ENCODE assay signal across 8 mouse cellular contexts in the genomic region with DNA sequence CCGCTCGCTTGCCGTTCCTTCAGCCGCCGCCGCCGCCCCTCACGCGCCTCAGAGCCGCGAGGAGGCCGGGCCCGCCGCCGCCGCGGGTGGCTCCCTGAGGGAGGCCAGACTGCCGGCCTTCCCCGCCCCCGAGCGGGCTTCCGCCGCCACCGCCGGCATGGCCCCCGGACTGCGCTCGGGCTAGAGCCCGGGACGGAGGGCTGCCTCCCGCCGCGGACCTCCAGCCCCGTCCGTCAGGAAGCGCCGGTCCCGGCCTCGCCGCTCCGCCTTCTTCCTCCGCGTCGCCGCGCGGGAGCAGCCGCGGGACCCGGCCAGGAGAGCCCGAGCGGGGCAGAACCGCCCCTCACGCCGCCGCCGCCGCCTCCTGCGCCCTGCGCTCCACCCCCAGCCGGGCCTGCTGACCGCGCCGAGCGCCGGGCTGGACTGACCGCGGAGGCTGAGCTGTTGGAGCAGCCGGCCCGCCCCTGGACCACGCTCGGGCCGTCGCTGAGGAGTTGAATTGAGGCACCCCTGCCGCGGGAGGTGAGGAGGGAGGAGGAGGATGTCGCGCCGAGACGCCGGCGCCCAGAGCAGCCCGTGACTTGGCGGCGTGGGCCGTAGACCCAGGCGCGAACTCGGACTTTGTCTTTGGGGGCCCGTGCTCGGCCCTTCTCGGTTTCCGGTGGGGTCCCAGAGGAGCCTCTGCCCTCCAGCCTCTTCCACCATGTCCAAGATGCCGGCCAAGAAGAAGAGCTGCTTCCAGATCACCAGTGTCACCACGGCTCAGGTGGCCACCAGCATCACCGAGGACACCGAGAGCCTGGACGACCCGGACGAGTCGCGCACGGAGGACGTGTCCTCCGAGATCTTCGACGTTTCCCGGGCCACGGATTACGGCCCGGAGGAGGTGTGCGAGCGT. TPM values are rescaled to one million over a fixed set of nuclear protein-coding genes. Genes with fewer than 3 reads are reported as not detected.
DNase-seq lines count a peak whose midpoint lies in the region; ATAC-seq and TF ChIP-seq lines count a peak whose summit lies in the region.

No protein-coding gene starts in this region.

- no peak for TF ChIP-seq CTCF in olfactory bulb, adult 2 months (IDR thresholded peaks at IDR 0.05; ENCODE audit: insufficient read depth, low read depth, low read length)

- no peak for TF ChIP-seq POLR2A in olfactory bulb, adult 2 months (IDR thresholded peaks at IDR 0.05; ENCODE audit: insufficient read depth, low read depth, low read length)

- H3K4me2 ChIP-seq in lung, embryonic 16.5 days (ENCODE audit: low read depth, low read length), result peak overlapping the region; percentile 87

- peak overlapping the region; percentile 98 for H3K9ac ChIP-seq in lung, embryonic 16.5 days (ENCODE audit: low read length)

- no peaks in the 10 kb centered on the region for H3K9me3 ChIP-seq in lung, embryonic 16.5 days (ENCODE audit: control insufficient read depth, low read length)

- H3K27me3 ChIP-seq in lung, embryonic 16.5 days (ENCODE audit: control insufficient read depth, insufficient read depth, low read depth, low read length), result no peaks in the 10 kb centered on the region

- peak; percentile 54 for ATAC-seq in frontal cortex, adult (ENCODE audit: low TSS enrichment)
- peak; percentile 1; a peak in 1 of 4 replicates for ATAC-seq in hematopoietic stem cell, adult 5-6 weeks (replicated peaks in 1 of 2; ENCODE audit: insufficient read depth in 1 of 2, low FRiP score in 2 of 2, low TSS enrichment in 1 of 2, low read depth in 1 of 2, poor library complexity in 2 of 2, severe bottlenecking in 2 of 2)
- ATAC-seq in lung, embryonic 16.5 days (ENCODE audit: low read depth), result peak; percentile 78

- H3K4me3 ChIP-seq in lung, embryonic 16.5 days (ENCODE audit: low read length), result peak overlapping the region; percentile 98
- peak overlapping the region; percentile 93 for H3K4me3 ChIP-seq in olfactory bulb, adult 2 months (ENCODE audit: insufficient read depth, low read depth, low read length)

- no peaks in the 10 kb centered on the region for H3K36me3 ChIP-seq in lung, embryonic 16.5 days (ENCODE audit: control insufficient read depth, insufficient read depth, low read length)

- peaks cover 5% of the 10 kb centered on the region; the same call in 1 of the 2 replicates for H3K4me1 ChIP-seq in lung, embryonic 16.5 days (replicated peaks; ENCODE audit: control insufficient read depth, insufficient read depth, low read length)
- no peaks in the 10 kb centered on the region for H3K4me1 ChIP-seq in olfactory bulb, adult 2 months (ENCODE audit: control insufficient read depth, insufficient read depth, low read length)

- DNase-seq in MN1 (ENCODE audit: low spot score), result peak; percentile 86
- DNase-seq in cerebellum, adult 9-10 months, result peak; percentile 74
- DNase-seq in layer of hippocampus, postnatal 10 days (ENCODE audit: low spot score in 2 of 2), result peak; percentile 67 to 78
- DNase-seq in thymus, adult 18-20 months, result peak; percentile 51 to 56

- H3K27ac ChIP-seq in lung, embryonic 16.5 days (ENCODE audit: low read length), result peak overlapping the region; percentile 100
- H3K27ac ChIP-seq in olfactory bulb, adult 2 months (ENCODE audit: insufficient read depth, low read depth, low read length), result peak overlapping the region; percentile 57

- under 1% methylated on average over 73 of the region's 113 CpGs for WGBS in lung, embryonic 16.5 days
- under 1% methylated on average over 113 of the region's 113 CpGs for WGBS in olfactory bulb, adult 2 months

RNA-seq across cellular contexts. Expression of gene Tsc22d2, which starts 0.7 kb away (rescaled TPM):
- total RNA-seq in hematopoietic stem cell, adult 5-6 weeks (2017), result 24.6 and 34.5 TPM in 2 replicates
- 10 to 100 TPM; 36.8 to 39.2 TPM for total RNA-seq in layer of hippocampus, postnatal 10 days (2021)
- polyA plus RNA-seq in lung, embryonic 16.5 days (2015; fragmentation: Nextera tagmentation; extraction: Ambion mirVana), result 6.5 and 7.1 TPM in 2 replicates
- not detected in 2 replicates for polyA plus RNA-seq in olfactory bulb, adult 2 months (2012; ENCODE audit: insufficient read depth, insufficient read length, low replicate concordance, missing spikeins)

Comparison
In these comparisons a context has a peak if more than half of its experiments do, and no peak if none do; other contexts are left out.
1. Peak in every context shown above with its lines: DNase-seq, ATAC-seq, H3K4me3 ChIP-seq and H3K27ac ChIP-seq.
2. ATAC-seq: peak in every context shown above with its lines; median percentile 78 in lung, embryonic 16.5 days; 54 in frontal cortex, adult; 1 in hematopoietic stem cell, adult 5-6 weeks.